Comparison of ENCODE assay signal across 24 mouse cellular contexts in the genomic region with DNA sequence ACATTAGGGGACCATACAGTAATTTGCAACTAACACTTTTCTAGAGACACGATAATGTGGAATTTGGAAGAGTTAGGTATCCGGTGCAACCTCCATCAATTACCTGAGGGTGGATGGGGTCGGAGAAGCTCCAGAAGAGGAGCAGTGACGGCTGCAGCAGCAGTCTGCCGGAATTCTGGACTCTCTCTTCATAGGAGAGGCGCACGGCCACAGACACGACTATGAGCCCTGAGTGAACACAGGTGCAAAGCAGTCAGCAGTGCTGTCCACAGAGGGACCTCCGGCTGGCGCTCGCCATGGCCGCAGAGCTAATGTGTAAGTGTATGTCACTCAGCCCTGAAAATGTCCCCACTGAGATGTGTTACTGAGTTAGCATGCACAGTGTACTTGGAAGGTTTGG. TPM values are rescaled to one million over a fixed set of nuclear protein-coding genes. Genes with fewer than 3 reads are reported as not detected.
DNase-seq lines count a peak whose midpoint lies in the region; ATAC-seq lines count a peak whose summit lies in the region.
"Had no signal": no experiment of that assay in that cellular context is flagged by ENCODE, and none has a peak within 500 bp of the region (broad histone marks: within the 10 kb centered on the region; RNA-seq: fewer than 3 reads in every experiment).

No protein-coding gene starts in this region.

- 0 out of 2 replicates have a peak, but pooled peaks have one; percentile 6 for ATAC-seq in neutrophil, adult 5-6 weeks (ENCODE audit: extremely low read depth, insufficient number of reproducible peaks, low FRiP score, poor library complexity, severe bottlenecking)
- ATAC-seq: activated CD4-positive, CD25-positive, alpha-beta regulatory T cell, adult 4 months; CD4-positive, CD25-positive, alpha-beta regulatory T cell, adult 4 months; Patski had no signal

- DNase-seq in heart, adult 11 months, result peak; percentile 79
- DNase-seq in heart, postnatal 4 days, result no peak
- DNase-seq in spleen, postnatal 4 days (ENCODE audit: low spot score in 2 of 2), result peak; percentile 7 to 56
- no peak for DNase-seq in spleen, postnatal 10 days (ENCODE audit: low spot score in 2 of 2)
- DNase-seq in testis, postnatal 10 days (ENCODE audit: low spot score), result peak; percentile 32
- no peak for DNase-seq in testis, postnatal 14 days (ENCODE audit: low spot score)
- no peak for DNase-seq in thymus, postnatal 10 days (ENCODE audit: low spot score in 2 of 2)
- DNase-seq: adrenal gland, adult 2 months; adrenal gland, adult 8-10 months; adrenal gland, postnatal 10 days; adrenal gland, postnatal 14 days; adrenal gland, postnatal 25 days; adrenal gland, postnatal 36 days; B cell, adult 2 months; cerebellum, adult 11 months; cerebellum, adult 11-12 months had no signal

RNA-seq across cellular contexts. Expression of a gene that starts 27.7 kb away (rescaled TPM):
- total RNA-seq in heart, postnatal 4 days (2021), result under 1 TPM; 0.14 to 0.36 TPM
- not detected in 2 replicates for total RNA-seq in neutrophil, adult 5-6 weeks (2017)
- total RNA-seq: adrenal gland, adult 18-20 months; adrenal gland, adult 2 months; adrenal gland, adult 8-10 months; adrenal gland, postnatal 25 days; CH12.LX; G1E; MEL had no signal

RNA-seq across cellular contexts. Expression of a gene that starts 37.0 kb away (rescaled TPM):
- total RNA-seq in heart, postnatal 4 days (2021), result under 1 TPM; 0.09 to 0.10 TPM
- total RNA-seq in neutrophil, adult 5-6 weeks (2017), result 2.8 and 5.6 TPM in 2 replicates
- total RNA-seq: adrenal gland, adult 18-20 months; adrenal gland, adult 2 months; adrenal gland, postnatal 14 days; adrenal gland, postnatal 25 days; adrenal gland, postnatal 36 days; G1E; MEL had no signal

Comparison
In these comparisons a context has a peak if more than half of its experiments do, and no peak if none do; other contexts are left out.
1. DNase-seq: peak in heart, adult 11 months (single experiment), spleen, postnatal 4 days (2 of 2) and testis, postnatal 10 days (single experiment); none in heart, postnatal 4 days (single experiment), spleen, postnatal 10 days (0 of 2), testis, postnatal 14 days (single experiment) and thymus, postnatal 10 days (0 of 2).